Mouse (Mus musculus) T-helper 17 cell (primary cell): ENCODE results near the gene Ajm1.

ENCODE experiments used
- in situ Hi-C, 2 experiments: fragments of 300-600 bp; cut with MboI, MseI; formaldehyde crosslinking; loops; 1 replicate in 1 of 2; 2 replicates in 1 of 2; pipeline ENCODE4 v1.15.1; 2025; ENCODE audit warnings: high pct_unique_total_duplicates in 2 of 2

Ajm1 gene

DNA sequence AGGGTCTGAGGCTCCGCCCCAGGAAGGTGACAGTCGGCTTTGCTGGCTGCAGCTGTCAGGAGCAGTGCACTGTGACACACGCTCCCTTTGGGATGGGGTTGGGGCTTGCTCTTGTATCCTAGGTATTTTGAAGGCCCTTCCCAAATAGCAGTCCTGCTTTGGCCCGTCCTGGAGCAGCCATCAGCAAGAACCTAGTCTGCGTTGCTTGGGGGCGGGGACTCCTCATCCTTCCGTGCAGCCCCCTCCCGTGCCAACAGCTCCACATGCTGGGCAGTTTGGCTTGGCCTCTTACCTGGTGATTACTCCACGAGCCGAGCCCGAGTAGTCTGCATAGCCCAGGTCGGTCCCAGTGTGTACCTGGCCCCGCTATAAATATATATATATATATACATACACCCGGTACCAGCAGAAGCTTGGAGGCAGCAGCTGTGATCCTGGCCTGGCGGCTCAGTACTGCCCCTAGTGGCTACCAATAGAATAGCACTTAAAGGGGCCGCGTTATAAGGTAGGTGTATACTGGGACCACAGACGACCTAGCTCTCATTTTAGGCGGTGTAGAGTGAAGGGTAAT is at the start of gene Ajm1:
TSS of gene Ajm1 (minus strand) at position 464 of the 571 bp plus-strand sequence.
- in situ Hi-C loops, result no loop called here

DNA sequence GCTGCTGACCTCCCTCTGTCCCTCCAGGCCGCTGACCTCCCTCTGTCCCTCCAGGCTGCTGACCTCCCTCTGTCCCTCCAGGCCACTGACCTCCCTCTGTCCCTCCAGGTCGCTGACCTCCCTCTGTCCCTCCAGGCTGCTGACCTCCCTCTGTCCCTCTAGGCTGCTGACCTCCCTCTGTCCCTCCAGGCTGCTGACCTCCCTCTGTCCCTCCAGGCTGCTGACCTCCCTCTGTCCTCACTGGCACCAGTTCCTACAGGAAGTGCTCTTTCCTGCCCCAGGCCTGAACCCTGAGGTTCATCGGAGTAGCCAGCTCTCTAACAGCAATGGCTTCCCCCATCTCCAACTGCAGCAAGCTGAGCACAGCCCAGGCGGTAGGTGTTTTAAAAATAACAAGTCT is 47.2 kb upstream of the Ajm1 start:
- in situ Hi-C loops, result no loop called here

DNA sequence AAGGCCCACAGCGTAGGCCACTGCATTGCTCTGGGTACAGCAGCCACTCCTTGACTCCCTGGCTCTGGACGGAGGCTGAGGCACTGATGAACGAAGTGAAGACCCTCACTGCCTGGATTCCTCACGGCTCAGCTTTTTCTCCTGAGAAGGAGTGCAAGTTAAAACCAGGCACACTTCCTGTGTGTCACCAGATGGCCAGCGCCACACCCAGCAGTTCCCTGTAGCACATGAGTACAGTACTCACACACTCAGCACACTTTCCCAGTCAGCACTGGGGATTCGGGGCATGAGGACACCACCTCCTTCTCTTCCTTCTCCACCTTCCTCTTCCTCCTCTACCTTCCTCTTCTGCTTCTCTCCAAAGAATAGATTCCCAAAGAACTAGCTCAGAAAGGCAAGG is 46.3 kb upstream of the Ajm1 start, which contains the start of gene Fcna:
TSS of gene Fcna (minus strand) at position 220 of the 400 bp plus-strand sequence.
- in situ Hi-C loops, result no loop called here

DNA sequence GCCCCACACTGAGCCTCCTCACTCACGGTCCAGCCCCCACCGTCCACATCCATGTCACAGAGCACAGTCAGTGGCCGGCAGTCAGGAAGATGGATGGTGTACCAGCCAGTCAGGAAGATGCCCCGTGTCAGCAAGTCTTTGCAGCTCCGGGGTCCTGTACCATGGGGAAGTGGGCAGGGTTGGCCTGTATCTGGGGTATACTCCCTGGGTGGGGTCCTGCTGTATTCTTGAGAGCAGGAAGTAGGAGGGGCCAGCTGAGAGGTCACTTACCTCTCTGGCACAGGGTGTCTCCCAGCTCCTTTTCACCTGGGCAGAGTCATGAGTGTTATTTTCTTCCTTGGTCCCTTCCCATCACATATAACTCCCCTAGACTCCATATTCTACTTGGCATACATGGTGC is 44.4 kb upstream of the Ajm1 start:
- in situ Hi-C loops, result no loop called here

DNA sequence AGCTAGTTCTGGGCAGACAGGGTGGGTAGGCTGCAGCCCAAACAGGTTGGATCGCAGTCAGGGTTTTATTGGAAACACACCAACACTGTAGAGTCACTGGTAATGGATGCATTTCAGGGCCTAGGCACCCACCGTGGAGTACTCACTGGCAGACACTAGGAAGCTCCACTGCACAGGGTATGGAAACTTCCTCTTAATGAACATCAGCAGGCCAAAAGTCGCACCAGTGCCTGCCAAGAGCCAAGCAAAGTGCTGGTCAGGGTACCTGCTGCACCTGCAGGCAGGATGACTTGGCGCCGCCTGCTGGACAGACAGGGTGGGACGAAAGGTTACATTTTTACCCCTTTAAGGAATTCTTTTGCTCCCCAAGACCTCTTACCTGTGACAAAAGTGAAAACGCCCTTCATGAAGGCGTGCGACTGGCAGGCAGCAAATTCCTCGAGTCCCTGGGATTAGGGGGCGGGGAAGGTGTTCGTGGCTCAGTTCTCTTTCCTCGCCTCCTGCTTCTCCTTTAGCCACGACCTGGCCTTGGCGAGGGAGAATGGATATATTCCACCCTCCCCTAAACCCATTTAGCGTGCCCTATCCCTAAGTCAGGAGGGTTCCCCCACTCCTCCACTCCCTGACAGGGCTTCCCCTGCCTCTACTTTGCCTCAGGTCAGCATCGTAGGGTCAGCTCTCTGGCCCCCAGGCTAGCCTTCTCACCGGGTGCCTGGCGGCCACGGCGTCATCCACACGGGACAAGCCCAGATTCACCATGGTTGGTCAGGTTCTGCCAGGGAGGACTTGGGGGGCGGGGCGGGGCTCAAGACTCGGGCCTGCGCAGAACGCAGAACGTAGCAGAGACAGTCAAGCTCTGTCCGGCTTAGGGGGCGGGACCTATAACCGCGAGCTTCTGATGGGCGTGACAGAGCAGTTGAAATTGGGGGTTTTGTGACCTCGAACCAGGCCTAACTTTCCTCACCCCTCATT is 40.0 kb upstream of the Ajm1 start, which contains the start of gene Tmem141:
TSS of gene Tmem141 (minus strand) at position 777 of the 972 bp plus-strand sequence.
- in situ Hi-C loops, result no loop called here

DNA sequence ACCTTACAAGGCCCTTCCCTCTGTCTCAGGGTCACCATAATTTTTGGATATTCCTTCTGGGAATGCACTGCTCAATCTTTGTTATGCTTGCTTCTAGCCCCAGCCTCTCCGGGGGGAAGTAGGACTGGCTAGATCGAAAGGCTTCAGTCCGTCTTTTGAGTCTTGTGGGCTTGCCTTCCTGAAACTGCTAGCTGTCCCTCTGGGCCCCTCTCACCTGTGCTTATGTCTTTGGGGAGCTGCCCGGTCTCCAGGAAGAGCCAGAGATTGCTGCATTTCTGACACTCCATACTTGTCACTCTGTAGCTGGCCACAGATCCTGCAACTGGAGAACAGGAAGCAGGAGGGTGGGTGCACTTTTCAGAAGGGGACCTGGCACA is 39.3 kb upstream of the Ajm1 start:
- in situ Hi-C loops, result no loop called here

DNA sequence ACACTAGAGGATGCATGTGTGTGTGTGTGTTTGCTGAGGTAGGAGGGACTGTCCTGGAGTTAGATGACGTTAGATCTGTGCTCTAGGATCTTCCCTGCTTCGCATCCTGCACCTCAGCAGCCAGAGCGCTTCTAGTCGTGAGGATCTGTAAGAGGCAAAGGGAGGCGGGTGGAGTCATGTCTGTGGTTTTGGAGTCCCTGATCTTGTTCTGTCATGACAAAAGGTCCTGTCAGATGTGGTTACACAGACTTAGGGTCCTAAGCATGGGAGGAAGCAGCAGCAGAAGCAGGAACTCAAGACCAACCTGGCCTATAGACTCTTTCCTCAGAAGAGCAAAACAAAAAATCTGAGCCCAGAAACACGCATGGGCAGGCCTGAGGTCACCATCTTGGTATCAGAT is 38.8 kb upstream of the Ajm1 start:
- in situ Hi-C loops, result no loop called here

DNA sequence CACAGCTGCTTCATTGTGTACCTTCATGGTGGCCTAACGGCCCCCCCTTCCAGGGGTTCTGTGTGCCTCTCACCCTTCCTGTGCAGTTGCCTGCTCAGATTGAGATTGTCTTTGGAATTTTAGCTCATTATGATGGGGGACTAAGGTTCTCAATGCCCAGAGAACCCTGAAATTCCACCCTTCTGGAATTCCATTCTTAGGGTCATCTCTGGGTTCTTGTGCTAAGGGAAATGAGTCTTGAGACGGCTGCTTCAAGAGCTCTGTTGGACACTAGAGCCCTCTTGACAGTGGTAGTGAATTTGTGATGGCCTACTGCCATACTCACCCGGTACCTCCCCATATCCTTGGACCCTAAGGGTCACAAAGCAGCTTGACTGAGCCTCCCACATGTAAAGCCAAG is 36.0 kb upstream of the Ajm1 start, which contains the start of gene Ccdc183:
TSS of gene Ccdc183 (minus strand) at position 101 of the 400 bp plus-strand sequence.
- in situ Hi-C loops, result no loop called here

DNA sequence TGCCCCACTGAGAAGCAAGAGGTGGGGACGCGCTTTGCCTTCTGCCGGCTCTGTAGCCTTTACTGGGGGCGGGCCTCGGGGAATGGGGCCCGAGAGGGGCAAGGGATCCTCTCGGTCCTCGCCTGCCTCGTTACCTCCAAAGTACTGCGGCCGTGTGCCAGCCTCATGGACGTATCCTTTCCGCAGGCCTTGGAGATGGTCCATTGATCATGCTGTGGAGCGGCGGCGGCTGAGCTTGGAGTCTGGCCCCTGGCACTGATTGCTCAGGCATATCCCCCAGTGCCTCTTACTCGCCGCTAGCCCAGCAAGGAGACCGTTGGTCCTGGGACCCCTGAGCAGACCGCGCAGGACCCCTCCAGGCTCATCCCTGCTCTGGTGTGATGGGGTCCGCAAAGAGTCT is 34.8 kb upstream of the Ajm1 start:
- in situ Hi-C loops, result no loop called here

DNA sequence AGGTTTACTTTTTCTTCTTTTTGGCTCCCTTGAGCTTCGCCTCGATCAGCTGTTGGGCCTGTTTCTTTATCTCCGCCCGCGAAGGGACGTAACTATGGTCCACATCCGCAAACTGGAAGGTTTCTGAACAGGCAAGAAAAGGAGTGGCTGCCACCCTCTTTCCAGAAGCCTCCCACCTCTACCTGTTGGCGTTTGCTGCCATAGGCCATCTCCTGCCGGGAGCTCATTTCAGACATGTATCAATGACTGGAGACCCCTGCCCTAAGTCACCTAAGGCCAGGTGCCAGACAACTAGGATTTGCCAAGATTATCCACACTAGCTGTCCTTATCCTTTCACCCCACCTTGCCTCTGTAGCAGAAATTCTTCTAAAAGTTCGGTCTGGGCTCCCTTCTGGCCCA is 27.1 kb upstream of the Ajm1 start:
- in situ Hi-C loops, result no loop called here

DNA sequence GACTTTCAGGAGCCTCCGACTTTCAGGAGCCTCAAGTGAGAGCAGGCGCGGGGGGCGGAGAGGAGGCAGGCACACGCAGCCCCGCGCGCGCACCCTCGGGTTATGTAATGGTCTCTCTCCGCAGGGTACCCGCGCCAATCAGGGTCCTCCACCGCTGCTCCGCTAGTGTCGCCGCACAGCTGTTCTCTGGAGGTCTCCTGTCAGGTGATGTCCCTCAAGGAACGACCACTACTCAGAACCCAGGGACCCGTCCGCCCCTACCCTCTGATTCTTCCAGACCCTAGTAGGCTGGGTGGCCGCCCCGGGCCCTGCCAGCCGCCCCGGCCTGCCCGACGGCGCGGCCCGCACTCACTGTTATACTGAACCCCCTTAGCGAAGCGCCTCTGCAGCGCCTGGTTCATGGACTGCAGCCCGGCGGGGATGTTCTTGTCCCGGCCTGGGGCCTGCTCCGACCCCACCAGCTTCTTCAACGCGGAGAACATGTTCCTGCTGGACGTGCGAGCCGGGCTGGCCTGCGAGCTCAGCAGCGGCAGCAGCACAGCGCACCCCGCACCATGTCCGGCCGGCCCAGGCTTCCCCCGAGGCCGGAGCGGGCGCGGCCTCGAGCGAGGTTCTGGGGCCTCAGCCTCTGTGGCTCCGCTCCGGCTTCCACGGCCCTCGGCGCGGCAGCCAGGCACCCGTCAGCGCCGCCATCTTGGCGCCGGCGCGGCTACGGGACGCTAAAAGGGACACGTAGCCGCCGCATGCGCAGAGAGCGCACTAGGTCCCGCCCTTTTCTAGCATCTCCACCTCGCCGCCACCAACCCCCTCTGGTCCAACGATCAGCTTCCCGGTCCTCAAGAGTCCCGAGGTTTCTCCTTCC is 26.4 kb upstream of the Ajm1 start, which contains the start of gene Rabl6:
TSS of gene Rabl6 (minus strand) at position 761 of the 862 bp plus-strand sequence.
- in situ Hi-C loops, result no loop called here

DNA sequence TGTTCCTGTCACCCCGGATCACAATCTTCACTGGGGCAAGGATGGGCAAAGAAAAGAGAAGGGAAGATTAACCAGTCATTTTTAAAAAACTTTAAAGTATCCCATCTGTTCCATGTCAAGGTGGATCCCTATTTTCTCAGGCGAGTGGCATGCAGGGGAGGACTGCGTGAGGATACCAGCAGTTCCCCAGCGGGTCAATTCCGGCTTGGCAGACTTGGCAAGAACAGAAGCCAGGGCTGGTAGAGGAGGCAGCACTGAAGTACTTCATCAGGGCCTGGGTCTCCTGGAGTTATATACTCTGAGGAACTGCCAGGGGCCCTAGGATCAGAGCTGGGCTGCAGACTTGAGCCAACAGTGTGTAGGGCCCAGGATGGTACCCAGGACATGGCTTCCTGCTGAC is 21.0 kb upstream of the Ajm1 start:
- in situ Hi-C loops, result no loop called here

DNA sequence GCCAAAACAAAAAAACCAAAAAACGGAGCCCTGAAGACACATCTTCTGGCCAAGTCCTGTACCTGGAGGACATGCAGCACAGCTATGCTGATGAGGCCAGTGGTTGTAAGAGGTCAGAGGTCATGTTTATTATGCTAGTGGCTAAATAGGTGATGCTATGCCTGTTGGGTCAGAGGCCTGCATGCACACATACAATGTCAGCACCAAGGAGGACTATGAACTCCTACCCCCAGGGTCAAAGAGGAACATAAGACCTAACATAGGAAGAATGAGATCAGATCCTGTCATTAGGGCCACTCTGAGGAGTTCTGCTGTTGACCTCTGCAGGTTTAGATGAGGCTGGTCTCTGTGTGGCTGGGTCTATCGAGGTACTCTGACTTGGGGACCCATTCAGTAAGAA is 18.5 kb upstream of the Ajm1 start:
- in situ Hi-C loops, result no loop called here

DNA sequence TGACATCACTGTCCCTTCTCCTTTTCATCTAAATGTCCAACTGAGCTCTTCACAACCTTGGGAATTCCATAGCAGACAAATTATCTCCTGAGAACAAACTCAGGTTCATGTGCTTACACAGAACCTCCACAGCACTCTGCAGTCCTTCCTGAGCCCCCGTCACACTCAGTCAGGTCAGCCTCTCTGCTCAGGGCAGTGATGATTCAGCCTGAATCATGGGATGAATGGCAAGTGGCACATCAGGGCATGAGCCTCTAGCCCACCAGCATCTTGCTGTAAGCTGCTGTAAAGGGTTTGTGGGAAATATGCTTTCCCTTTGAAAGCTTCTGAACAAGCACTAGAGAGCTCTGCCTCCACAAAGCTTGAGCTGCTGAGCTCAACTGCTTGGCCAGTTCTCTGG is 17.2 kb upstream of the Ajm1 start:
- in situ Hi-C loops, result no loop called here

DNA sequence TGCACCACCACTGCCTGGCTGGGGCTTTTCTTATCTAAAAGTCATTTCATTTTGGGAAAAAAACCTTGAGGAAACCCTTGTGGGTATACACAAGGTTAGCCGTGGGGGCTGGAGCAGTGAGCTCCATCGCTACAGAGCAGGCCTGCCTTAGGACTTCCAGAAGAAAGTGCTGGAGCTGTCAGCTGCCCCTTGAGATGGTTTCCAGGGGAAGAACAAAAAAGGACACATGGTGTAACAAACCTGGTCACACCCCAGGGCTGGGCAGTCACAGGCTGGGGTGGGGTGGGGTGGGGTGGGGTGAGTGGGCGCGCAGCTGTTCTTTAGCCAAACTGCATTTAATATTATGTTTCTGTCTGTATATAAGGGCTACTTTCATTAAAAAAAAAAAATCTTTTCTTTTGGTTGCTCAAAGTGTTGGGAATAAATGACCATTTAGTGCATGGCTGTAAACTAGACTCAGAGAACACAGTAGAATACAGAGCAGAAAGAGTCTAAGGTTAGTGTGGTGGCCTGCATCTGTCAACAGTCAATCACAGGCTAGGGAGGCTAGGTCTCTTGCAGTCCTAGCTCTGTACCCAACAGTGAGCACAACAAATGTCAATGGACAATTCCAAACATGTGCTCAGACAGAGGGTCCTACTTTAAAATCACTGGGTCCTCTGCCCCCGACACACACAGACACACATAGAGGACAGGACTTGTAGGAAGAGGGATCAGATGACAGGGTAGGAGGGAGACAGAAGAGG is 15.4 kb upstream of the Ajm1 start:
- in situ Hi-C loops, result no loop called here

DNA sequence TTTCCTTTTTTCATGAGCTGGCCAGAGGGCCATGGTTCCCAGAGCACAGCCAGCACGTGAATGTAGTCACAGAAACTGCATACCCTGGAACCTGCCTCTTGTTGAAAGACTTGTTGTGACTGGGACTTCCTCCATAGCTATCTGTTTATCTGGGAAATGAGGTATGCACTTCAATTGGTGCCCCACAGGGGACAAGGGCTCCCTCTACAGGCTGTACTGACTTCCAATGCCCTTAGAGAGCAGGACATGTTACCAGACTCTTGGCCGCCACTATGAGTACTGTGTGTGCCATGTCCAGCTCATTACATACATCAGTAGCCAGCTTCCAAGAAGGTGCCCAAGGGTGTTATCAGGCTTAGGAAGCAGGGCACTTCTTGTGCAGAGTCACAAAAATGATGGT is 10.3 kb upstream of the Ajm1 start:
- in situ Hi-C loops, result no loop called here

DNA sequence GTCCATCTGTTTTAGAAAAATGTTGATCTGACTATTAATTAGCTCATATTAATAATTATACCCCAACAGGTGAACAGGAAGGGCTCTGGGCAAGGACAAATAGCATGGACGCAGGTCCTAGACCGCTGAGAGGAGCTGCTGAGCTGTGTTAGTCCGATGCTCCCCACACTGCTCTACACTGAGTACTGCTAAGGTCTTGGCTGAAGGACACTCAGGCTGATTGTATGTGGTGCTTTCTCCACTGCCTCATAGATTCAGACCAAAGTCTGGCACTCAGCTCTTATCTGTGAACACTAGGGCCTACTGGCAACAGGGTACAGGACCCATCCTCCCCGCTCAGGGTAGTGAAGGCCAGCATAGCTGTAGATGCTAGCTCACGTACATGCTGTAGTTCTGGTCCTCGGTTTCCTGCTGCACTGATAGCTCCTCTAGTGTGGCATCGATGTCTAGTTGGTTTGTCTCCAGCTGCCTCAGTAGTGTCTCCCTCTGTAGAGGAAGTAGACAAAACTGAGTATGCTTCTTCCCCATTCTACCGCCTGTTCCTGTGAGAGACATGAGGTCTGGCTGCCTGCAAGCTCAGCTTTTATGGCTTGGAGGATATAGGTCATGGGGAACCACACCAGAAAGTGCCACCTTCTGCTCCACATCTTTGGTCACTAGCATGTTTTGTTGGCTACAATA is 6.8 kb upstream of the Ajm1 start:
- in situ Hi-C loops, result no loop called here

DNA sequence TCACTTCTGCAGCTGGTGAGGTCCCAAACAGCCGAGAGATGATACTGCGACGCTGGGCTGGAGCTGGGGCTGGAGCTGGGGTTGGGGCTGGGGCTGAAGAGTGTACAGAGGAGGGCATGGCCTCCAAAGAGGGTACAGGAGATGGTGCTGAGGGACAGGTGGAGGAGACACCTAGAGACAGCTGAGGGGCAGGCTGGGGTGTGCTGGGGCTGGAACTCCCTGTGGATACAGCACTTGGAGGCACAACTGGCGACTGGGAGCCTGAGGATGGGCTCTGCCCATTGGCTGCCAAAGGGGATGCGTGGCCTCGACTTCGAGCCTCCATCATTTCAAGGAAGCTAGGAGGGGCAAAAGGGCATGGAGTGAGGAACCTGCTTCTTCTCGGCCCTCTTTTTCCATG is 5.7 kb upstream of the Ajm1 start:
- in situ Hi-C loops, result no loop called here

DNA sequence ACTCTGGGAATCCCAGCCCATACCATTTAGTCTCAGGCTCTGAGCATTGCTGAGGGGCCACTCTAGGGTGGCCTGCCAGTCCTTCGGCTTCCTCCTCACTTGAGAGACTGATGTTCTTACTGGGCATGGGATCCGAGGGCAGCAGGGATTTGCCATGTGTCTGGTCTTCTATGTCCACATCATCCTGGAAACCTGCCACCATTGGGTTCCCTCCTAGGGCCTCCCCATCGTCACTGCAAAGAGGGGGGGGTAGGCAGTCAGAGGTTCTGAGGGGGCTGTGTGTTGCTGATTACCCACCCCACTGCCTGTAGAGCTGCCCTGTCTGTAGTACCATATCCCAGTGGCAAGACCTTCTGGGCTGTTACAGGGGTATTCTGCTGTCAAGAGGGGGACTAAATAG is 4.0 kb upstream of the Ajm1 start:
- in situ Hi-C loops, result no loop called here

DNA sequence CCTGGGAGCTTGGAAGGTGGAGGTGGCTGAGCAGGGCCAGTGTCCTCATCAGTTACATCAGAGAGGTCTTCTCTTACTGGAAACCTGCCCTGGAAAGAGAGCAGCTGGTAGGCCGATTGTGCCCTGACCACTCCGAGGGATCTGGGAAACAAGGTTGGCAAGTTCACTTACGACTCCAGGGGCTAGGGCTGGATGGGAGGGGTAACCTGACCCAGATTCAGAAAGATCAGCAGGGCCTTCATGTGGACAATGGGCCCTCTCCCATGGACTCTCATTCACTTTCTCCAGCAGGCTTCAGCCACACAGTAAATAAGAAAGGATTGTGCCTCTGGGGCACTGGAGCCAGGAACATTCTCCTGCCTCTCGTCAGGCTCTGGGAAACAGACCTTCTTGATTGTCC is 3.3 kb upstream of the Ajm1 start:
- in situ Hi-C loops, result no loop called here

DNA sequence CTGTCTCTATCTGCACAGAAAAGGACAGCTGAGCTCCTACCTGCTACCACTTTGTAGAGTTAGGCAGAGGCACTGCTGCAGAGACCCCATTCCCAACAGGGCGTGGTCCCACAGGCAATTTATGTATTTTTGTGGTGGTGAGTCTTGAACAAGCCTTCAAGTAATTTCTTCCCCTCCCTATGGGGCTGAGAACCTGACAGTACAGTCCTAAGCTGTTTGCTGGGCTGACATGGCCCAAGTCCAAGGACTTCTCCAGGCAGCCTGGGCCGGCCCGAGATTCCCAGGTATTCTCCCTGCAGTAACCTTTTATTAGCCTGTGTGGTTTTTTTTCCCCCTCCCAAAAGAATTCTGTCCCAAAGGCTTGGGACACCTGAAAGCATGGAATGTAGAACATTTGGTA is 2.6 kb upstream of the Ajm1 start:
- in situ Hi-C loops, result no loop called here
